Mouse (Mus musculus) midbrain, embryonic 14.5 days (tissue): ENCODE measurements around the gene Tmem87b. TPM values are rescaled to one million over a fixed set of nuclear protein-coding genes. Genes with fewer than 3 reads are reported as not detected.

ENCODE experiments used
- ATAC-seq: fragments of 200-750 bp; cut with Nextera tagmentation; 2 replicates; pipeline ENCODE4 v1.8.0; 2017; ENCODE audit warnings: moderate number of reproducible peaks, moderate library complexity; ENCODE audit not compliant: low FRiP score, low TSS enrichment
- DNase-seq: peaks from one replicate; pipeline ENCODE4 v3.0.0-alpha.2; 2015
- H3K27ac ChIP-seq: fragments of 300-500 bp; sonication (generic); replicated peaks from 2 replicates; pipeline ENCODE4 v1.5.1; 2014; ENCODE audit warnings: mild to moderate bottlenecking, low read depth, low read length, moderate library complexity
- H3K27me3 ChIP-seq: fragments of 300-500 bp; sonication (generic); 2 replicates; pipeline ENCODE4 v1.6.1; 2014; ENCODE audit warnings: low read length, control low read depth, mixed read lengths; ENCODE audit not compliant: control insufficient read depth, insufficient read depth
- H3K36me3 ChIP-seq: fragments of 300-500 bp; sonication (generic); 2 replicates; pipeline ENCODE4 v1.6.1; 2014; ENCODE audit warnings: low read length, control low read depth; ENCODE audit not compliant: control insufficient read depth, insufficient read depth
- H3K4me1 ChIP-seq: fragments of 300-500 bp; sonication (generic); 2 replicates; pipeline ENCODE4 v1.6.1; 2014; ENCODE audit warnings: mild to moderate bottlenecking, antibody characterized with exemption, low read length, control low read depth; ENCODE audit not compliant: control insufficient read depth, insufficient read depth
- H3K4me2 ChIP-seq: fragments of 300-500 bp; sonication (generic); 2 replicates; pipeline ENCODE4 v1.6.1; 2014; ENCODE audit warnings: mild to moderate bottlenecking, low read length, moderate library complexity
- H3K4me3 ChIP-seq: fragments of 300-500 bp; sonication (generic); replicated peaks from 2 replicates; pipeline ENCODE4 v1.5.1; 2014; ENCODE audit warnings: low read depth, low read length
- H3K9ac ChIP-seq: fragments of 300-500 bp; sonication (generic); replicated peaks from 2 replicates; pipeline ENCODE4 v1.6.1; 2014; ENCODE audit warnings: mild to moderate bottlenecking, low read length, moderate library complexity
- H3K9me3 ChIP-seq: fragments of 300-500 bp; sonication (generic); 2 replicates; pipeline ENCODE4 v1.6.1; 2016; ENCODE audit warnings: low read length, control low read depth, mixed read lengths; ENCODE audit not compliant: control insufficient read depth
- WGBS: fragments of 180-500 bp; shearing (Covaris S2); extraction: QIAGEN DNeasy Blood & Tissue Kit; methylation state at CpG from one replicate; pipeline ENCODE4 v1.1.7; 2014; 5-methylcytosine and 5-hydroxymethylcytosine counted together
- polyA plus RNA-seq: library from polyadenylated mRNA; unstranded; fragments of >200 nt; fragmentation: Nextera tagmentation; extraction: Ambion mirVana; gene quantifications from 2 replicates; pipeline ENCODE4 v1.2.1, GENCODE M21; 2014

Gene Tmem87b
- 32.4 and 39.0 TPM in 2 replicates for polyA plus RNA-seq

DNA sequence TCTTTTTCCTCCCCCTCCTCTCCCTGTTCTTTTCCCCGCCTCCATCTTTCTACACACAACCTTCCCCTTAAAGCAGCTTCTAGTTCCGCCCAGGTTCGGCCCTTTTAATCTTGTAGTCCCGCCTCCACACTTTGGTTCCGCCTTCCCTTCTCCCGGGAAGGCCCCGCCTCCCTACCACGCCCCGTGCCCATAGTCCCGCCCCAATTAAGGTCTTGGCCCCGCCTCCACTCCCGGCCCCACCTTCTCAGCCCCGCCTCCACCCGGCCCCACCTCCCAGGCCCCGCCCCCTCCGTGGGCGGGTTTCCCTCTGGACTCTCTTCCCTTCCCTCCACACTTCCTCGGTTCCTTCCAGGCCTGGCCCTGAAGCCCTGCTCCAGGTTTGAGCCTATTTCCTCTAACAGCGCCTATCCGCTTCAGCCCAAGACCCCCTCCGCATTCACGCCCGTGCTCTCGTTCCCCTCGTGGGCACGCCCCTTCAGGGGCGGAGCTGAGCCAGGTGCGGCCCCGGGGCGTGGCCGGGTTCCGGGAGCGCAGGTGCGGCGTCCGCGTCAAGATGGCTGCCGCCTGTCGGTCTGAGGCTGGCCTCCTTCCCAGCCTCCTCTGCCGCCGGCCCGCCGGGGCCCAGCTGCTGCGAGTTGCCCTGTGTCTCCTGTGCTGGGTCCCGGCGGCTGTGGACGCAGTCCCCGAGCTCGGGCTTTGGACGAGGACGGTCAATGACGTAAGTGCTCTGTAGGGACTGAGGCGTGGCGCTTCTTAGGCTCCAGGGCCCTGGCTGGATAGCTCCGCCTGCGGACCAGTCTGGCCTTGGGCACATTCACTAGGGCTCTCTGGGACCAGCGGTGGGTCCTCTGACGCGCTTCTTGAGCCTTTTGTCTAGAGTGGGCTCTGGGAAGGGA, at the start of gene Tmem87b:
Tmem87b (plus strand) TSS at position 333 of the 896 bp plus-strand sequence.
- peak within 1 kb of the TSS; percentile 81 for H3K4me2 ChIP-seq

DNA sequence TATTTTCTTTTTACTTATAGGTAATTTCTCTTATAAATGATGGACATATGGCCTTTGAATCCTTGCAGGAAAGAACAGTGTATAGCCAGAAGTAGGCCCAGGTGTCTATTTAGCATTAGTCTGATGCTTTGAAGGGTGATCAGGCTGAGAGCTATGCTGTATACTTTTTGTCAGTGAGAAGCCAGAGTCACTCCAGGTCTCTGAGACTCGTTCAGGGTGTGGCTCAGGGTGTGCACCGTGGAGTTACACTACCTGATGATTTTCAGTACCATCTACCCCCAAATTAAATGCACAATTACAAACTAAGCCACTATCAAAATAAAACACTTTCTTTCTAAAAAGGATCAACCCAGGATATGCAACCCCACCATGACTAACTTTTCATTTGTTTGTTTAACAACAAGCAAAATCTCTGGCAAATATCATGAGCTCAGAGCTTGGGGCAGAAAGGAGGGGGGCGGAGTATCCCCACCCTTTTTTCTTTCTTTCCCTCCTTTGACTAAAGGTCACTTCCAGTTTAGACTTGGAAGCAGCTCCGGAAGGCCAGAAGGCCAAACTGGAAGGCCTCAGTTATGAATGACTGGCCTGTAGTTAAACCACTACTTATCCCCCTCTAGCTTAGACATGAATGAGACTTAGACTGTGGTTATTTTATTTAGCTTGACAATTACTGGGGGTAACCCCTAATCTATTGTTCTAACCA, 49.2 kb upstream of the Tmem87b start:
- Histone ChIP-seq H3K27ac (no peak overlapping the region), H3K9ac (no peak overlapping the region), H3K27me3 (no peaks in the 10 kb centered on the region), H3K36me3 (no peaks in the 10 kb centered on the region), H3K4me2 (no peak overlapping the region), H3K4me3 (no peak overlapping the region), H3K9me3 (no peaks in the 10 kb centered on the region), H3K4me1 (no peaks in the 10 kb centered on the region)
- ATAC-seq (no peak), DNase-seq (no peak)
- 81% methylated on average over 4 of the region's 4 CpGs for WGBS

More for the DNA sequence above, at the start of gene Tmem87b:
- DNase-seq (peak; percentile 98), ATAC-seq (peak; percentile 94)
- Histone ChIP-seq H3K27me3 (no peaks in the 10 kb centered on the region), H3K36me3 (no peaks in the 10 kb centered on the region), H3K4me1 (peaks cover 13% of the 10 kb centered on the region), H3K4me3 (peak within 1 kb of the TSS; percentile 73), H3K9me3 (no peaks in the 10 kb centered on the region), H3K27ac (peak within 1 kb of the TSS; percentile 88), H3K9ac (peak within 1 kb of the TSS; percentile 72)
- under 1% methylated on average over 59 of the region's 59 CpGs for WGBS

DNA sequence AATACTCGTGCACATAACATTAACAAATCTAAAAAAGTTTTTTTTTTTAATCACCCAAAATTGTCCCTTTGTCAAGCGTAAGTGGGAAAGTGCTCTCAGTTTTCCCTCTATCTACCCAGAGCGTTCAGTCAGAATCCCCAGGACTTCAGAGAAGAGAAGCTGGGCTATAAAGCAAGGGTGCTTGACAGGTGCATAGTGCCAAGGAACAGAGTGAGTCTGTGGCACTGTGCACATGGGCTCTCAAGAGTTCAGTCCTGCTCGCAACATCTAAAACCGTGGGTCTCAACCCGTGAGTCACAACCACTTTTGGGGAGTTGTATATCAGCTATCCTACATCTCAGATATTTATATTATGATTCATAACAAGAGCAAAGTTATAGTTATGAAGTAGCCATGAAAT, 47.4 kb upstream of the Tmem87b start:
- H3K27me3 ChIP-seq = no peaks in the 10 kb centered on the region
- H3K9ac ChIP-seq = no peak overlapping the region
- H3K4me3 ChIP-seq = no peak overlapping the region
- no peak overlapping the region for H3K4me2 ChIP-seq
- no peak overlapping the region for H3K27ac ChIP-seq
- DNase-seq (no peak), ATAC-seq (no peak)
- H3K9me3 ChIP-seq = no peaks in the 10 kb centered on the region
- 92% methylated on average over 6 of the region's 6 CpGs for WGBS
- no peaks in the 10 kb centered on the region for H3K4me1 ChIP-seq
- no peaks in the 10 kb centered on the region for H3K36me3 ChIP-seq

DNA sequence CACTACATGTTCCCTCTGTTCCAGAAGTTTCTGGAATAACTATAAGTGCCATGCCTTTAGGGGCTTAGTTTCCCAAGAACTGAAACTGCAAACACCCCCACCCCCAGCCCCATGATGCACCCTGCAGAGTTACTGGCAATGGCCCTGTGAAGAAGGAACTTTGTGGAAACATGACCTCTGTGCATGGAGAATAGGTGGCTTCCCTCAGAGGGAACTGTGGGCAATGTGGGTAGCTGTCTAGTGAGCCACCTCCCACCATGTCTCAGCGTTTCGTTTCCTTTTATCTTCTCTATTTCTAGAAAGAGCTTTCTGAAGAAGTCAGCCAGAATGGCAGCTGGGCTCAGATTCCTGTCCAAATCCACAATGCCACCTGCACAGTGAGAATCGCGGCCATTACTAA, 46.9 kb upstream of the Tmem87b start:
- no peak for DNase-seq
- H3K27ac ChIP-seq = no peak overlapping the region
- no peak overlapping the region for H3K4me2 ChIP-seq
- no peak for ATAC-seq
- no peak overlapping the region for H3K9ac ChIP-seq
- WGBS = 90% methylated on average over 4 of the region's 4 CpGs
- H3K27me3 ChIP-seq = no peaks in the 10 kb centered on the region
- no peak overlapping the region for H3K4me3 ChIP-seq
- no peaks in the 10 kb centered on the region for H3K36me3 ChIP-seq
- H3K4me1 ChIP-seq = no peaks in the 10 kb centered on the region
- H3K9me3 ChIP-seq = no peaks in the 10 kb centered on the region

DNA sequence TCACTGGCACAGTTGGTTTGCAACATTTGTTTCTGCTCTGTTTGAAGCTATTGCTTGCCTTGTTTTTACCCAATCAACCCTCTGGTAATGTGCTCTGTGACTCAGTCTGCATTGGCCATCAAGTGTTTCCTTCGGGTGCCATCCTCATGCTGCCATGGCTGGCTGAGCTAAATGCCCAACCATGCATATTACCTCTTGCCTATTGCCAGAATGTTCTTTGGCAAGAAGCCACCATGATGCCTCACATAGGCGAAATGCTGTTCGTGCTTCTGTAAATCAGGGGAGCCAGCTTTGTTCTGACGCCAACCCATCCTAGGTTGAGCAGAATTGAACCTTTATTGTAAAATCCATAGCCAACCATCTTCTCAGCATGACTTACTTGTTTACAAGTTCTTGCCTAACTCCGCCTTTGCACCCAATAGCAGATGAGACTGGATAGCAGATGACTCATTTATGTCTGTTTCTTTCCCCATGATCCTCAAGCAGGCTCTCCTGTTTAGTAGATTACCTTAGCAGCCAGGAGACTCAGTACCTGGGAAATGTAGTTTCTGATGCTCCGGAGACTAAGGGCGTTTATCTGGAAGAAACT, 46.1 kb upstream of the Tmem87b start:
- H3K4me3 ChIP-seq = no peak overlapping the region
- no peaks in the 10 kb centered on the region for H3K27me3 ChIP-seq
- no peaks in the 10 kb centered on the region for H3K4me1 ChIP-seq
- H3K9ac ChIP-seq = no peak overlapping the region
- H3K27ac ChIP-seq = no peak overlapping the region
- DNase-seq (no peak), ATAC-seq (no peak)
- no peak overlapping the region for H3K4me2 ChIP-seq
- H3K36me3 ChIP-seq = no peaks in the 10 kb centered on the region
- WGBS = 89% methylated on average over 7 of the region's 7 CpGs
- no peaks in the 10 kb centered on the region for H3K9me3 ChIP-seq

DNA sequence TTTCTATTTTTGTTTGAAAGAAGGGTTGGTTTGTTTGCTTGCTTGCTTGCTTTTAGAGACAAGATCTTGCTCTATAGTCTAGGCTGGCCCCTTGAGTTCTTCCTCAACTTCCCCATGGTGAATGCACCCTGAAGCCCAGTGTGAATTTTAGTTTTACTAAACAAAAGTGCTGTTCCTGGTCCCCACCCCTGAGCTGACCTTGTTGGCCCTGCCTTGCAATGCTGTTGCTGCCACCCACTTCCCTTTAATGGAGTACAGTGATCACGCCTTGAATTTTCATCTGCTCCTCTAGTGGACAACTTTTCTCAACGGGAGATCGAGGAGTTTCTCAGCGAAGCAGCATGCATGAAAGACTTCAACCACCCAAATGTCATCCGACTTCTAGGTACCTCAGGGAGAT, 35.7 kb upstream of the Tmem87b start:
- DNase-seq = no peak
- no peaks in the 10 kb centered on the region for H3K9me3 ChIP-seq
- H3K4me3 ChIP-seq = no peak overlapping the region
- ATAC-seq = no peak
- H3K9ac ChIP-seq = no peak overlapping the region
- no peaks in the 10 kb centered on the region; the same call in 1 of the 2 replicates for H3K4me1 ChIP-seq
- H3K27me3 ChIP-seq = no peaks in the 10 kb centered on the region
- H3K36me3 ChIP-seq = no peaks in the 10 kb centered on the region
- H3K4me2 ChIP-seq = no peak overlapping the region
- 93% methylated on average over 5 of the region's 5 CpGs for WGBS
- H3K27ac ChIP-seq = no peak overlapping the region

DNA sequence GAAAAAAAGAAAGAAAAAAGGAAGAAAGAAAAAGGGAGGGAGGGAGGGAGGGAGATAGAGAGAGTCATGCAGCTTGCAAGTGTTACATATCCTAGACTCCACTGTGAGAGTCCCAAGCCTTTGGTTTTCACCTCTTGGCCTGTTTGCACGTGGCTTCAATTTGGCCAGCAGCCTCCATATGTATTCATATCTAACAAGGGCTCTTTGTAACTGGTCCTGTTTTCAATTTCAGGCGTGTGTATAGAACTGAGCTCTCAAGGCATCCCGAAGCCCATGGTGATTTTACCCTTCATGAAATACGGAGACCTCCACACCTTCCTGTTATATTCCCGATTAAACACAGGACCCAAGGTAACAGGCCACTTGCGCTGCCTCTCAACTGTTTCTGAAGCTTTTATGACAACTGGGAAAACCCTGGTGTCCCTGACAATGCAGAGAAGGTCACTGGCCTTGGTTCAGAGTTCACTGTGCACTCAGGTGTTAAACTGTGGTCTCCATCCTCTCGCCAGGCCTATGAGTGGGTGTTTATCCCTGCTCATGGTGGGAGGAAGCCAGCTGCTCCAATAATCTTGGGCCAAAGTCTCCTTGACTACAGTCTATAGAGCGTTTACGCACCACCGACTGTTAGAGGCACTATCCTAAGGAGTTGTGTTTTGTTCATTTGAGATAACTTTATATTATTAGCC, 34.1 kb upstream of the Tmem87b start:
- Histone ChIP-seq H3K27ac (no peak overlapping the region), H3K9ac (no peak overlapping the region), H3K36me3 (no peaks in the 10 kb centered on the region), H3K4me2 (no peak overlapping the region), H3K27me3 (no peaks in the 10 kb centered on the region), H3K9me3 (no peaks in the 10 kb centered on the region), H3K4me1 (no peaks in the 10 kb centered on the region; the same call in 1 of the 2 replicates), H3K4me3 (no peak overlapping the region)
- WGBS = 85% methylated on average over 10 of the region's 10 CpGs
- DNase-seq = no peak
- ATAC-seq = no peak

DNA sequence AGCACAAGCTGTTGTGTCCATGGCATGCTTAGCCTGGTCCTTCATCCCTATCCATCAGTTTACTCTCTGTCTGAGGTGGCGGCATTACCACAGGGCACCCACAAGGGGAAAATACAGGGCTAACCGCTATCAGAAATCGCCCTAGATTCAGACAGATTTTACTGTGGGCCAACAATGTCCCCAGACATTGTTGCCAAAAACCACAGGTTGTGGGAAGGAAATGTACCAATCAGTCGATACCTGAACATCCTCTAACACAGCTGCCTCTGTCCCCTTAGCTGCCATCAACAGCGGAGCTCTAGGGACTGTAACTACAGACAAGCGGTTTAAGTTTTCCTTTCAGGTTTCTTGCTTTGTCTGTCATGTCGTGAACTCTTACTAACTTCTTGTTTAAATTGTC, 33.1 kb upstream of the Tmem87b start:
- no peak overlapping the region for H3K9ac ChIP-seq
- DNase-seq (no peak), ATAC-seq (no peak)
- no peaks in the 10 kb centered on the region for H3K36me3 ChIP-seq
- H3K4me3 ChIP-seq = no peak overlapping the region
- H3K4me2 ChIP-seq = no peak overlapping the region
- no peaks in the 10 kb centered on the region for H3K9me3 ChIP-seq
- no peak overlapping the region for H3K27ac ChIP-seq
- H3K27me3 ChIP-seq = no peaks in the 10 kb centered on the region
- 94% methylated on average over 7 of the region's 7 CpGs for WGBS
- no peaks in the 10 kb centered on the region; the same call in 1 of the 2 replicates for H3K4me1 ChIP-seq
